Mouse (Mus musculus): Measurements from ENCODE around the gene Zfp524.

Gene Zfp524

GRCm38 (mm10) chr7:5052931-5053343 lies 38.7 kb downstream of the Zfp524 start:
- DNase-seq, result no peak

- peak; percentile 37 for DNase-seq
These were observed 39.4 kb downstream of the Zfp524 start for GRCm38 (mm10) chr7:5053456-5054179.

DNA sequence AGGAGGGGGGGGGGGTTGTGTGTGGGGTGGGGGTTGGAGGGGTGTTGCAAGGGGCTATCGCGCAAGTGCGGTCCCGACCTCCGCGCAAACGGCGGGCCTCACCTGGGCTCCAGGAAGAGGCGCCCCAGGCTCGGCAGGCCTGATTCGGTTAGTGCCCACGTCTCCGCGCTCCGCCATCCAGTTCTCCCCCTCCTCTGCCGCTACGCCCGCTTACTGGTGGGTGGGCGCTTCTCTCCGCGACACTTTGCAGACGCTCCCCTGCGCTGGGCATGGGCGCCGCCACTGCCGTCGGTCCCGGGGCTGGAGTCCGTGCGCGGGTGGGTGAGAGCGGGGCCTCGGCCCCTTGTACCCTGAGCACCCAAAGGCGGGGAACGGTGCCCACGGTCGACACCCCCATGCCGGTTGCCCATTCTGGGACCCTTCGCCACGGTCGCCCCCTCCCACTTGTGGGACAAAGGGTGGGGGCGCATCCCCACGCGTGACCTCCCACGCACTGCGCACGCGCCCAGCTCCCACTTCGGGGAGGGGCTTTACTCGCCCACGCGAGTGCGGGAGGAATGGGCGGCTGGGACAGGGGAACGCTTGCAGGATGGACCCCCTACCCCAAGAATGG lies 42.5 kb downstream of the Zfp524 start:
- peak; percentile 55 for DNase-seq

- no peak for DNase-seq
These were observed 43.2 kb downstream of the Zfp524 start for GRCm38 (mm10) chr7:5057381-5057780.

GRCm38 (mm10) chr7:5057804-5058203 lies 43.6 kb downstream of the Zfp524 start:
- DNase-seq, result peak; percentile 34

DNA sequence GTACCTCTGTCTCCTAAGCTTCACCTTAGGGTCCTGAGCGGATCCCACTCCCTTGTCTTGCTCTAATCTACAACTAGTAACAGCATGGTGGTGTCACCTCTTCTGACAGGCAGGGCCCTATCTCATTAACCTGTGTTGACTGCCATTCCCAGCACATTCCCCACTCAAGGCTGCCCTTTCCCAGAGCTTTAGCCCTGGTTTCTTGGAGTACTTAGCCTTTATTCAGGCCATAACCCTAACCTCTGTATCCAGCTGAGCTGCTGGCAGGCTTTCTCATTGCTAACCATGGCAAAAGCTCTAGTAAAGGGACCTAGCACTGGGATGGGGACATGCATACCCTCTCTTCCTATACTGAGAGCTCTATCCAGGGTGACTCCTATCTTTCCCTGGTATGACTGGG lies 44.4 kb downstream of the Zfp524 start:
- no peak for DNase-seq

- no peak for DNase-seq
These were observed 45.2 kb downstream of the Zfp524 start for GRCm38 (mm10) chr7:5059421-5059820.

GRCm38 (mm10) chr7:5060239-5060731 lies 46.1 kb downstream of the Zfp524 start:
- DNase-seq, result peak; percentile 87

DNA sequence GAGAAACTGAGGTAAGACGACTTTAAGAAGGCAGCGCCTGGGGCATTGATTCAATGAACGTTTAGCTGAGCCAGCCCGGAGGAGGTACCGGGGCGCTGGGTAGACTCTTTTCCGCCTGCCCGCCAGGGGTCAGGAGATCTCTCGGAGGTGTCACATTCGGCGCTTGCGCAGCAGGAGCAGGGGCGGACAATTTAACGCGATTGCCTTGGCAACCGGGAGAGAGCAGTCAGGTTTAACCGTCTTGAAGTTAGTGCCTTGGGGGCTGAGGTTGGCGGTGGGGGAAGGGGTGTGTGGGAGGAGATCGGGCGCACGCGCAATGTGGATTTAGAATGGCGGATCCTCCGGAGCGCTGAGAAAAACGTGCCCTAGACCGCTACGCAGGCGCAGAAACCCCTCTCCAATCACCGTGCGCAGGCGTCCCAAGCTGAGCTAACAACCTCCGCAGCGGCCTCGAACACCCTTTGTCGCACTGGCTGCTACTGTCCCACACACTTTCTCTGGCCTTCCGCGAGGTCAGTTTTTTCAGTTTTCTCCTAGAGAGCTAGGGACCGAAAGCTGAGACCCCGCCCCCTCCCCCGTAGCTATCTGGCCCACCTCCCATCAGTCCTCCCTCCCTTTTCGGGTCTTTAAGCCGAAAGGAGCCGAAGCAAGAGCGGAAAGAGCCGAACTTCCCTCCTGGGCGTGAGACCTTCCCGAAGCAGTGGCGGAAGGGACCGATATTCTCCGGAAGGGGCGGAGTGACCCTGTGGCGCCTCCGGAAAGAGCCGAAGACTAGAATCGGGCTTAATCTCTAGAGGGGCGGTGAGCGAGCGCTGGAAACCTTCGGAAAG lies 46.9 kb downstream of the Zfp524 start:
- peak; percentile 99 for DNase-seq

GRCm38 (mm10) chr7:5061774-5062359 lies 47.7 kb downstream of the Zfp524 start, which contains the start of gene U2af2:
TSS of gene U2af2 (plus strand) at chr7:5062143.
- peak; percentile 95 for DNase-seq

- DNase-seq, result peak; percentile 93
These were observed 48.3 kb downstream of the Zfp524 start for GRCm38 (mm10) chr7:5062360-5063001.

- DNase-seq, result no peak
These were observed 50.7 kb downstream of the Zfp524 start for GRCm38 (mm10) chr7:5064886-5065285.

All from retina, postnatal 1 day (tissue).